ENCODE assay signal across 8 mouse cellular contexts in the genomic region with DNA sequence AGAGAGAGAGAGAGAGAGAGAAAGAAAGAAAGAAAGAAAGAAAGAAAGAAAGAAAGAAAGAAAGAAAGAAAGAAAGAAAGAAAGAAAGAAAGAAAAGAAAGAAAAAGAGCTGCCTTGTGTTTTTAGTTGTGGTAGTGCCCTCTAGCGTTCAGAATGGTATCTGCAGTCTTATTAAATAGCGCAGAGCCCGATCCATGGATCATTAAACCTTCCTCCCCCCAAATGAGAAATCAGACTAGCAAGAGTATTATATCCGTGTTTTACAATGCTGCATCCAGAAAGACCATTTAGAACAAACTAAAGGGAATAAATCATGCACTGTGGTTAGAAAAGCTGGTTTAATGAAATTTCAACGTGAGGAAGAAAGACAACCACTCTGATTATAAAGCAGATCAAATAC. TPM values are rescaled to one million over a fixed set of nuclear protein-coding genes. Genes with fewer than 3 reads are reported as not detected.
DNase-seq lines count a peak whose midpoint lies in the region; ATAC-seq and TF ChIP-seq lines count a peak whose summit lies in the region.

No protein-coding gene starts in this region.

- H3K9ac ChIP-seq in hindbrain, embryonic 13.5 days, result no peak overlapping the region

- TF ChIP-seq POLR2A in thymus, adult 2 months (IDR thresholded peaks at IDR 0.05; ENCODE audit: control insufficient read depth, extremely low read depth, insufficient read depth, low read length, poor library complexity), result no peak

- DNase-seq in gastrocnemius, adult 2 months, result no peak
- DNase-seq in gastrocnemius, postnatal 4 days (ENCODE audit: low spot score in 2 of 2), result no peak
- peak; percentile 3 for DNase-seq in right cerebral cortex, adult 18-20 months
- no peak for DNase-seq in right cerebral cortex, postnatal 14 days
- peak; percentile 37 for DNase-seq in naive thymus-derived CD4-positive, alpha-beta T cell, adult 2 months (ENCODE audit: low read depth)
- no peak for DNase-seq in frontal cortex, postnatal 14 days (ENCODE audit: low spot score in 2 of 2)
- no peak for DNase-seq in thymus, adult 2 months

- TF ChIP-seq CTCF in gastrocnemius, adult 2 months (IDR thresholded peaks at IDR 0.05), result peak; percentile 70
- no peak for TF ChIP-seq CTCF in thymus, adult 2 months (IDR thresholded peaks at IDR 0.05; ENCODE audit: borderline replicate concordance, control insufficient read depth, extremely low read depth, insufficient read depth, low read length, poor library complexity)

- 0 out of 2 replicates have a peak overlapping the region, but pooled peaks have one; percentile 21 for H3K4me2 ChIP-seq in hindbrain, embryonic 13.5 days

- no peak for ATAC-seq in hindbrain, embryonic 13.5 days (ENCODE audit: low FRiP score)

- no peaks in the 10 kb centered on the region for H3K36me3 ChIP-seq in hindbrain, embryonic 13.5 days
- no peaks in the 10 kb centered on the region for H3K36me3 ChIP-seq in thymus, adult 2 months (ENCODE audit: control insufficient read depth, insufficient read depth, low read length)

- no peaks in the 10 kb centered on the region for H3K27me3 ChIP-seq in hindbrain, embryonic 13.5 days
- no peaks in the 10 kb centered on the region for H3K27me3 ChIP-seq in thymus, adult 2 months (ENCODE audit: control insufficient read depth, insufficient read depth, low read length)

- H3K9me3 ChIP-seq in hindbrain, embryonic 13.5 days, result no peaks in the 10 kb centered on the region

- no peak overlapping the region for H3K27ac ChIP-seq in gastrocnemius, adult 2 months
- no peak overlapping the region for H3K27ac ChIP-seq in hindbrain, embryonic 13.5 days
- H3K27ac ChIP-seq in thymus, adult 2 months (ENCODE audit: control insufficient read depth, insufficient read depth, low read length), result no peak overlapping the region

- H3K4me3 ChIP-seq in gastrocnemius, adult 2 months, result no peak overlapping the region
- no peak overlapping the region for H3K4me3 ChIP-seq in hindbrain, embryonic 13.5 days
- no peak overlapping the region for H3K4me3 ChIP-seq in thymus, adult 2 months (ENCODE audit: control insufficient read depth, insufficient read depth, low read length)

- intact Hi-C loops in gastrocnemius, adult 2 months (cut with DNase I), result loop anchor here (5.0 kb wide), 1 partner anchor 616 kb away; no protein-coding TSS in a partner anchor

- peaks cover 12% of the 10 kb centered on the region for H3K4me1 ChIP-seq in hindbrain, embryonic 13.5 days (replicated peaks)
- H3K4me1 ChIP-seq in thymus, adult 2 months (replicated peaks; ENCODE audit: control insufficient read depth, insufficient read depth, low read length), result no peaks in the 10 kb centered on the region

- 6% methylated on average over 5 of the region's 5 CpGs for whole genome bisulfite sequencing in hindbrain, embryonic 13.5 days
- 6% methylated on average over 5 of the region's 5 CpGs for WGBS in thymus, adult 2 months

RNA-seq across cellular contexts. Expression of a gene that starts 51.1 kb away (rescaled TPM):
- total RNA-seq in gastrocnemius, adult 2 months (2021), result 10 to 100 TPM; 23.9 to 24.9 TPM
- total RNA-seq in gastrocnemius, postnatal 4 days (2021), result 10 to 100 TPM; 33.3 to 35.5 TPM
- 31.6 and 34.2 TPM in 2 replicates for polyA plus RNA-seq in hindbrain, embryonic 13.5 days (2015; fragmentation: Nextera tagmentation; extraction: Ambion mirVana)
- 46.0 and 51.5 TPM in 2 replicates for polyA plus RNA-seq in thymus, adult 2 months (2012; rRNA removed)

Comparison
In these comparisons a context has a peak if more than half of its experiments do, and no peak if none do; other contexts are left out.
1. DNase-seq: peak in right cerebral cortex, adult 18-20 months (single experiment) and naive thymus-derived CD4-positive, alpha-beta T cell, adult 2 months (single experiment); none in gastrocnemius, adult 2 months (single experiment), gastrocnemius, postnatal 4 days (0 of 2), right cerebral cortex, postnatal 14 days (single experiment), frontal cortex, postnatal 14 days (0 of 2) and thymus, adult 2 months (single experiment).